Mouse (Mus musculus): ENCODE results near the gene Gm5868. TPM values are rescaled to one million over a fixed set of nuclear protein-coding genes. Genes with fewer than 3 reads are reported as not detected.

The Gm5868 gene
- total and polyA plus RNA-seq, 3 experiments, result not detected

GRCm38 (mm10) chr5:72551209-72551608 is 36.1 kb downstream of the Gm5868 start:
- H3K4me1 ChIP-seq (ENCODE audit: control insufficient read depth, insufficient read depth, low read length), result no peaks in the 10 kb centered on the region; the same call in 1 of the 2 replicates
- WGBS, result 89% methylated on average over 3 of the region's 3 CpGs
- intact Hi-C loops (cut with DNase I), result no loop called here
- no peak for DNase-seq
- H3K27me3 ChIP-seq (ENCODE audit: control insufficient read depth, insufficient read depth, low read length), result no peaks in the 10 kb centered on the region
- H3K36me3 ChIP-seq (ENCODE audit: control insufficient read depth, insufficient read depth, low read length), result peaks cover 9% of the 10 kb centered on the region; the same call in 1 of the 2 replicates
- no peak overlapping the region for H3K27ac ChIP-seq
- TF ChIP-seq POLR2A (IDR thresholded peaks at IDR 0.05; ENCODE audit: insufficient read depth, low read depth, low read length), result no peak
- no peak for TF ChIP-seq EP300 (IDR thresholded peaks at IDR 0.05; ENCODE audit: insufficient read depth, low read depth, low read length)
- TF ChIP-seq CTCF (IDR thresholded peaks at IDR 0.05), result no peak
- no peak overlapping the region for H3K4me3 ChIP-seq
- H3K79me2 ChIP-seq (replicated peaks; ENCODE audit: control insufficient read depth, insufficient read depth, low read length), result no peaks in the 10 kb centered on the region
- H3K9ac ChIP-seq (ENCODE audit: low read depth, low read length), result no peak overlapping the region

Other genes with a start within 250 kb of the Gm5868 start
- 100 to 1,000 TPM; 121 to 173 TPM for gene Corin, start 83.1 kb downstream of the Gm5868 start, total RNA-seq (2021)
- gene Corin, start 83.1 kb downstream of the Gm5868 start, polyA plus RNA-seq (2012; rRNA removed), result 42.3 and 96.3 TPM in 2 replicates
- 1 to 10 TPM; 5.8 to 6.2 TPM for gene Nfxl1, start 27.9 kb downstream of the Gm5868 start, total RNA-seq (2021)
- gene Nfxl1, start 27.9 kb downstream of the Gm5868 start, polyA plus RNA-seq (2012; rRNA removed), result 2.6 and 4.7 TPM in 2 replicates
- gene Zar1, start 6.3 kb downstream of the Gm5868 start, total RNA-seq (2021), result not detected
- not detected in 2 replicates for gene Zar1, start 6.3 kb downstream of the Gm5868 start, polyA plus RNA-seq (2012; rRNA removed)
- not detected for gene Cnga1, start 56.7 kb upstream of the Gm5868 start, total RNA-seq (2021)
- gene Cnga1, start 56.7 kb upstream of the Gm5868 start, polyA plus RNA-seq (2012; rRNA removed), result not detected in 2 replicates
- not detected for gene Nipal1, start 60.2 kb upstream of the Gm5868 start, total RNA-seq (2021)
- gene Nipal1, start 60.2 kb upstream of the Gm5868 start, polyA plus RNA-seq (2012; rRNA removed), result not detected in 2 replicates
- under 1 TPM; 0.10 to 0.30 TPM for gene Txk, start 165.2 kb upstream of the Gm5868 start, total RNA-seq (2021)
- gene Txk, start 165.2 kb upstream of the Gm5868 start, polyA plus RNA-seq (2012; rRNA removed), result 0.12 and 0.18 TPM in 2 replicates